Mouse (Mus musculus) midbrain, postnatal 0 days (tissue): ENCODE results near the gene Sfxn3. TPM values are rescaled to one million over a fixed set of nuclear protein-coding genes. Genes with fewer than 3 reads are reported as not detected.

ENCODE experiments used
- ATAC-seq: fragments of 200-750 bp; cut with Nextera tagmentation; 2 replicates; pipeline ENCODE4 v1.8.0; 2017; ENCODE audit warnings: moderate number of reproducible peaks, mild to moderate bottlenecking, moderate TSS enrichment, moderate library complexity; ENCODE audit not compliant: low FRiP score
- DNase-seq: peaks from one replicate; pipeline ENCODE4 v3.0.0-alpha.2; 2015; ENCODE audit warnings: low spot score
- H3K27ac ChIP-seq: fragments of 300-500 bp; sonication (generic); 2 replicates; pipeline ENCODE4 v1.5.1; 2014; ENCODE audit warnings: low read depth, mild to moderate bottlenecking, low read length, mixed read lengths
- H3K27me3 ChIP-seq: fragments of 300-500 bp; sonication (generic); 2 replicates; pipeline ENCODE4 v1.6.1; 2014; ENCODE audit warnings: low read length, control low read depth, mixed read lengths; ENCODE audit not compliant: insufficient read depth
- H3K36me3 ChIP-seq: fragments of 300-500 bp; sonication (generic); 2 replicates; pipeline ENCODE4 v1.6.1; 2014; ENCODE audit warnings: low read length, control low read depth, mixed read lengths; ENCODE audit not compliant: insufficient read depth
- H3K4me1 ChIP-seq: fragments of 300-500 bp; sonication (generic); 2 replicates; pipeline ENCODE4 v1.6.1; 2014; ENCODE audit warnings: mild to moderate bottlenecking, control low read depth, antibody characterized with exemption, low read length, mixed read lengths; ENCODE audit not compliant: insufficient read depth
- H3K4me2 ChIP-seq: fragments of 300-500 bp; sonication (generic); 2 replicates; pipeline ENCODE4 v1.6.1; 2014; ENCODE audit warnings: low read depth, mild to moderate bottlenecking, low read length, mixed read lengths; ENCODE audit not compliant: poor library complexity, severe bottlenecking
- H3K4me3 ChIP-seq: fragments of 300-500 bp; sonication (generic); 2 replicates; pipeline ENCODE4 v1.5.1; 2014; ENCODE audit warnings: low read depth, mild to moderate bottlenecking, low read length, moderate library complexity
- H3K9ac ChIP-seq: fragments of 300-500 bp; sonication (generic); replicated peaks from 2 replicates; pipeline ENCODE4 v1.6.1; 2014; ENCODE audit warnings: mild to moderate bottlenecking, low read length, moderate library complexity, mixed read lengths; ENCODE audit not compliant: poor library complexity, severe bottlenecking
- H3K9me3 ChIP-seq: fragments of 300-500 bp; sonication (generic); 2 replicates; pipeline ENCODE4 v1.6.1; 2016; ENCODE audit warnings: low read length, control low read depth
- CTCF ChIP-seq: IDR thresholded peaks from 2 replicates; pipeline ENCODE4 v1.5.1; 2016; ENCODE audit warnings: antibody characterized with exemption, mild to moderate bottlenecking
- WGBS: fragments of 180-500 bp; shearing (Covaris S2); extraction: QIAGEN DNeasy Blood & Tissue Kit; methylation state at CpG from one replicate; pipeline ENCODE4 v1.1.7; 2014; 5-methylcytosine and 5-hydroxymethylcytosine counted together
- polyA plus RNA-seq: library from polyadenylated mRNA; unstranded; fragments of >200 nt; fragmentation: Nextera tagmentation; extraction: Ambion mirVana; gene quantifications from 2 replicates; pipeline ENCODE4 v1.2.1, GENCODE M21; 2015
- total RNA-seq: library from RNA; depleted of rRNA; stranded (reverse); fragments of >200 nt; gene quantifications from 2 replicates; pipeline ENCODE4 v1.2.3, GENCODE M21; 2014

Sfxn3 gene
- total and polyA plus RNA-seq, 2 experiments from 2014 or later, result 85.8 to 102 TPM

DNA sequence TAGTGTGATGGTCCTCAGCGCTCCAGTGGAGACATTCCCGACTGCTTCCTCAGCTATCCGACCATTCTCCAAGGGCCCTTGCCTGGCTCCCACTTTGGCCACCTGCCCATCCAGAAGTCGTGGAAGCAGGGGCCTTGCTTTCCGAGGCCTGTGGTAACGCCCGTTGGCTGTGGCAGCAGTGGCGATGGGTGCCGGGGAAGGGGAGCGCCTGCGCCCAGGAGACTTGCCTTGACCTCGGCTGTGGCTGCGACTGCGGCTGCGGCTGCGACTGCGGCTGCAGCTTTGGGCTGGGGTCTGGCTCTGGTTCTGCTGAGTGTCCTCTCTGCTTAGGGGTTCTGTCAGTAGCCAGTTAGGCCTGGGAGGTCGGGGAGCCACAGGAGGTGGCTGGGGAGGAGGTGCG lies 18.6 kb upstream of the Sfxn3 start:
- Histone ChIP-seq H3K4me1 (no peaks in the 10 kb centered on the region), H3K36me3 (peaks cover 24% of the 10 kb centered on the region), H3K27me3 (no peaks in the 10 kb centered on the region), H3K9ac (no peak overlapping the region), H3K4me2 (no peak overlapping the region), H3K9me3 (no peaks in the 10 kb centered on the region), H3K4me3 (no peak overlapping the region), H3K27ac (no peak overlapping the region)
- DNase-seq, result no peak
- ATAC-seq, result no peak
- no peak for TF ChIP-seq CTCF
- WGBS, result 65% methylated on average over 19 of the region's 19 CpGs

- Histone ChIP-seq H3K9me3 (no peaks in the 10 kb centered on the region), H3K4me3 (no peak overlapping the region), H3K27me3 (no peaks in the 10 kb centered on the region), H3K9ac (no peak overlapping the region), H3K4me1 (no peaks in the 10 kb centered on the region), H3K4me2 (no peak overlapping the region), H3K27ac (no peak overlapping the region), H3K36me3 (peaks cover 21% of the 10 kb centered on the region)
- no peak for TF ChIP-seq CTCF
- ATAC-seq (no peak), DNase-seq (no peak)
- 53% methylated on average over 9 of the region's 9 CpGs for WGBS
These were observed 17.7 kb upstream of the Sfxn3 start for GRCm38 (mm10) chr19:45029571-45029970.

- DNase-seq (peak; percentile 48), ATAC-seq (no peak)
- no peaks in the 10 kb centered on the region for H3K4me1 ChIP-seq
- H3K9me3 ChIP-seq, result no peaks in the 10 kb centered on the region
- no peak overlapping the region for H3K27ac ChIP-seq
- TF ChIP-seq CTCF, result peak; percentile 77
- no peak overlapping the region for H3K4me2 ChIP-seq
- no peak overlapping the region for H3K9ac ChIP-seq
- H3K4me3 ChIP-seq, result no peak overlapping the region
- no peaks in the 10 kb centered on the region for H3K27me3 ChIP-seq
- whole genome bisulfite sequencing, result 44% methylated on average over 8 of the region's 8 CpGs
- peaks cover 21% of the 10 kb centered on the region for H3K36me3 ChIP-seq
These were observed 17.2 kb upstream of the Sfxn3 start for GRCm38 (mm10) chr19:45030111-45030510.

DNA sequence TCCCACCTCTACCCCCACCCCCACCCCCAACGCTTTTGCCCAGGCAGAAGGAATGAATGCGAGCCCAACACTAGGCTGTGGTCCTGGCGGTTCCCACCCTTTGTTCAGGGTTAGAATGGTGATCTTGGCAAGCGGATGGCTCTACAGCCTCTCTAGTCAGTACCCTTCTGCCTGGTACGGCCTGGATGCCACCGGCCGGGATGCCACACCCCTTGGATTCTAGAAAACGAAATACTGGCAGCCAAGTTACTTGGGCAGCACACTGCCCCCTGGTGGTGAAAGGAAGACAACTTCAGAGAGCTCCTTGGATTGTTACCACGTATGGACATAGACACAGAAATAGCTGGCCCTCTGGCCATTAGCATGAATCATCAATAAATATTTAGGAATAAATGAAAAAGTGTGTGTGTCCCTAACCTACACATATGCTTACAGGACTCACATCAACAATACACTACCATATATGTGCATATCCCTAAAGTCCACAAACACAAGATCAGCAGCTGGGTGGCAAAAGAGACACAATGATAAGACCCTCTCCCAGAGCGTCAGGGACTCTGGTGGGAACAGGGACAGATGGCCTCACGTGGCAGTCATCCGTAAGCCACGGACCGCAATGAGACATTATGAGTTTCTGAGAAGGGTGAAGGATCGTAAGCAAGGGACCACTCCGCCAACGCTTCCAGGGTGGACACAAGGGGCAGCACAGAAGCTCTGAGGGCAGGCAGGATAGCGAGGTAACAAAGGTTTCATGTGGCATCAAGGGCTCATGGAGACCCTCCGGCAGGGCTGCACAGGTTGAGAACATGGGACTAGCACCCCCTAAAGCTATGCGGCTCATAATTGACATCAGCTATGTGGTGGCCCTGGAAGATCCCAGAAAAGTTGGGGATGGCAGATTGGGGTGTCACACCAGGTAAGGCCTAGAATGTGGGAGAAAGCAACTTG lies 16.3 kb upstream of the Sfxn3 start:
- H3K4me3 ChIP-seq, result no peak overlapping the region
- peak overlapping the region; percentile 29; the same call in 1 of the 2 replicates for H3K4me2 ChIP-seq
- H3K27me3 ChIP-seq, result no peaks in the 10 kb centered on the region
- no peak overlapping the region for H3K9ac ChIP-seq
- H3K9me3 ChIP-seq, result no peaks in the 10 kb centered on the region
- 39% methylated on average over 20 of the region's 20 CpGs for WGBS
- H3K27ac ChIP-seq, result no peak overlapping the region
- DNase-seq, result peak; percentile 92
- TF ChIP-seq CTCF, result peak; percentile 92
- H3K36me3 ChIP-seq, result peaks cover 13% of the 10 kb centered on the region
- H3K4me1 ChIP-seq, result no peaks in the 10 kb centered on the region
- peak; percentile 47; the same call in 1 of the 2 replicates for ATAC-seq

DNA sequence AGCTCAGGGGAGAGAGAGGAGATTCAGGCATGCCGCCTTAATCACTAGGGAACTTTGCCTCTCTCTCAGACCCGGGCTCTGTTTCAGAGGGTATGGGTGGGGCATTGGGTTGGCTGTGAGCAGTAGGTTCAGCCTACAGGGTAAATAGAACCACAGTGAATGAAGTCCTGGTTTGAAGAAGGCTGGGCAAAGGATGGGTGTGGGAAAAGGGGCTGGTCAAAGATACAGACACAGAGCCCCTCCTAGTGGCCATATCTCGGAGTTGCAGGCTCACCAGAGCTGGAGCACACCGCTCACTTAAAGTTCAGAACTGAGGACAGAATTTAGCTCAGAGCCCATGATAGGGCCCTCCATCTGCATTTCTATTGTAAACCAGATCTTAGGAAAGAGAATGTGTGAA lies 15.5 kb upstream of the Sfxn3 start:
- 22% methylated on average over 4 of the region's 4 CpGs for WGBS
- Histone ChIP-seq H3K27me3 (no peaks in the 10 kb centered on the region), H3K27ac (no peak overlapping the region), H3K4me1 (no peaks in the 10 kb centered on the region), H3K36me3 (0 out of 2 replicates have a peak, but pooled peaks cover 5% of the 10 kb centered on the region), H3K9me3 (no peaks in the 10 kb centered on the region), H3K9ac (no peak overlapping the region), H3K4me3 (no peak overlapping the region), H3K4me2 (no peak overlapping the region)
- TF ChIP-seq CTCF, result peak; percentile 80
- ATAC-seq, result no peak
- DNase-seq, result peak; percentile 84
